Mouse (Mus musculus): Measurements from ENCODE around the gene Gng13. TPM values are rescaled to one million over a fixed set of nuclear protein-coding genes. Genes with fewer than 3 reads are reported as not detected.
A peak's percentile ranks its signal among the peaks of the same experiment; 100 is the strongest.

Gng13 gene
- polyA plus RNA-seq, 1 experiment from 2014 or later = 11.3 TPM

- no peak overlapping the region for H3K9ac ChIP-seq (ENCODE audit: low read depth, low read length)
- H3K27ac ChIP-seq (ENCODE audit: low read depth, low read length) = no peak overlapping the region
- WGBS = 11% methylated on average over 7 of the region's 7 CpGs
- no peaks in the 10 kb centered on the region for H3K27me3 ChIP-seq (replicated peaks; ENCODE audit: control insufficient read depth, insufficient read depth, low read length)
- no peaks in the 10 kb centered on the region for H3K9me3 ChIP-seq (ENCODE audit: control insufficient read depth, low read length)
- no peaks in the 10 kb centered on the region for H3K4me1 ChIP-seq (ENCODE audit: control insufficient read depth, insufficient read depth, low read depth, low read length)
- no peak overlapping the region for H3K4me3 ChIP-seq (ENCODE audit: low read length)
- ATAC-seq = peak; percentile 68; the same call in 1 of the 2 replicates
- H3K36me3 ChIP-seq (ENCODE audit: control insufficient read depth, insufficient read depth, low read length) = no peaks in the 10 kb centered on the region
- H3K4me2 ChIP-seq (ENCODE audit: low read length) = no peak overlapping the region
Measured at GRCm38 (mm10) chr17:25698446-25698845, 18.5 kb upstream of the Gng13 start.

GRCm38 (mm10) chr17:25700863-25701496, 16.0 kb upstream of the Gng13 start:
- no peaks in the 10 kb centered on the region for H3K4me1 ChIP-seq (ENCODE audit: control insufficient read depth, insufficient read depth, low read depth, low read length)
- 61% methylated on average over 9 of the region's 9 CpGs for WGBS
- no peak for ATAC-seq
- no peaks in the 10 kb centered on the region for H3K27me3 ChIP-seq (replicated peaks; ENCODE audit: control insufficient read depth, insufficient read depth, low read length)
- H3K4me3 ChIP-seq (ENCODE audit: low read length) = no peak overlapping the region
- no peak overlapping the region for H3K9ac ChIP-seq (ENCODE audit: low read depth, low read length)
- no peaks in the 10 kb centered on the region for H3K9me3 ChIP-seq (ENCODE audit: control insufficient read depth, low read length)
- no peak overlapping the region for H3K27ac ChIP-seq (ENCODE audit: low read depth, low read length)
- H3K36me3 ChIP-seq (ENCODE audit: control insufficient read depth, insufficient read depth, low read length) = no peaks in the 10 kb centered on the region
- H3K4me2 ChIP-seq (ENCODE audit: low read length) = no peak overlapping the region

- WGBS = 95% methylated on average over 2 of the region's 2 CpGs
- no peak for ATAC-seq
- Histone ChIP-seq H3K27me3 (replicated peaks; ENCODE audit: control insufficient read depth, insufficient read depth, low read length) (no peaks in the 10 kb centered on the region), H3K9ac (ENCODE audit: low read depth, low read length) (no peak overlapping the region), H3K36me3 (ENCODE audit: control insufficient read depth, insufficient read depth, low read length) (no peaks in the 10 kb centered on the region), H3K4me3 (ENCODE audit: low read length) (no peak overlapping the region), H3K4me1 (ENCODE audit: control insufficient read depth, insufficient read depth, low read depth, low read length) (no peaks in the 10 kb centered on the region), H3K4me2 (ENCODE audit: low read length) (no peak overlapping the region), H3K27ac (ENCODE audit: low read depth, low read length) (no peak overlapping the region), H3K9me3 (ENCODE audit: control insufficient read depth, low read length) (no peaks in the 10 kb centered on the region)
Measured at GRCm38 (mm10) chr17:25709994-25710393, 7.0 kb upstream of the Gng13 start.

- Histone ChIP-seq H3K36me3 (ENCODE audit: control insufficient read depth, insufficient read depth, low read length) (no peaks in the 10 kb centered on the region), H3K9ac (ENCODE audit: low read depth, low read length) (no peak overlapping the region), H3K27ac (ENCODE audit: low read depth, low read length) (no peak overlapping the region), H3K4me3 (ENCODE audit: low read length) (no peak overlapping the region), H3K9me3 (ENCODE audit: control insufficient read depth, low read length) (no peaks in the 10 kb centered on the region), H3K27me3 (replicated peaks; ENCODE audit: control insufficient read depth, insufficient read depth, low read length) (peaks cover 6% of the 10 kb centered on the region; the same call in 1 of the 2 replicates), H3K4me2 (ENCODE audit: low read length) (no peak overlapping the region), H3K4me1 (ENCODE audit: control insufficient read depth, insufficient read depth, low read depth, low read length) (no peaks in the 10 kb centered on the region)
- 93% methylated on average over 4 of the region's 4 CpGs for WGBS
- no peak for ATAC-seq
Measured at GRCm38 (mm10) chr17:25711136-25711535, 5.8 kb upstream of the Gng13 start.

DNA sequence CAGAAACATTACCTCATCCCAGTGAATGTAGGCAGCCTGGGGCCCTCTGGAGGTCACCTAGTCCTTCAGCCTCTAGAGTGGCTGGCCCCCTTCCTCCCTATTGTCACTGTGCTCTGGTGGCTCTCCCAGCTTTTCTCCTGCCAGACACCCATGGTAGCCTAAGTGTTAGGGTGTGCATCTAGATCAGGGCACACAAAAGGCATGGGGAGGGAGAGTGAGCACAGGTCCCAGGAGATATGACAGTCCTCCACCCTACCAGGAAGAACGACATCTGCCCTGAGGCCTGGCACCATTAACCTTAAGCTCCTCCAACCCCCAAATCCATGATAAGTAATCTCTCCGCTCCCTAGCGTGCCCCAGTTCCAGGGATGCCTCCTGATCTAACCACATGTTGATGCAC, 1.3 kb upstream of the Gng13 start:
- Histone ChIP-seq H3K9me3 (ENCODE audit: control insufficient read depth, low read length) (no peaks in the 10 kb centered on the region), H3K27ac (ENCODE audit: low read depth, low read length) (no peak overlapping the region), H3K4me1 (ENCODE audit: control insufficient read depth, insufficient read depth, low read depth, low read length) (peaks cover 8% of the 10 kb centered on the region), H3K4me2 (ENCODE audit: low read length) (no peak overlapping the region), H3K4me3 (ENCODE audit: low read length) (no peak overlapping the region), H3K36me3 (ENCODE audit: control insufficient read depth, insufficient read depth, low read length) (no peaks in the 10 kb centered on the region), H3K9ac (ENCODE audit: low read depth, low read length) (no peak overlapping the region), H3K27me3 (replicated peaks; ENCODE audit: control insufficient read depth, insufficient read depth, low read length) (peaks cover 25% of the 10 kb centered on the region)
- 63% methylated on average over 3 of the region's 3 CpGs for WGBS
- no peak for ATAC-seq

DNA sequence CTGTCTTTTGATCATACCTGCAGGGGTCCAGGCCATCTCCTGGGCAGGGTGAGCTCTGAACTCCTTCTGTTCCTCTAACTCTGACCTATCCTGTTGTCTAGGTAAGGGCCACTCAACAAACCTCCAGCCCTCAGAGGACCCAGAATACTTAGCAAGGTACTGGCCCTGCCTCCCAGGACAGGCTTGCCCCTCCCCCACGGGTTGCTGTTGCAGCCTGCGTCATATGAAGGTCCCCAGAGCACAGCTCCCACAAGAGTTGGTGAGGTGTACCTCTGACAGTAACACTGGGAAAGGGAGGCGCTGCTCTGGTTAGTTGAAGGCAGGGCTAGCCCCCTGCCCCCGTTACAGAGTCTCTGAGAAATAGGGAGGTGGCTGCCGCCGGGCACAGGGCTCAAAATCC, 841 bp upstream of the Gng13 start:
- no peak overlapping the region for H3K9ac ChIP-seq (ENCODE audit: low read depth, low read length)
- peaks cover 25% of the 10 kb centered on the region for H3K27me3 ChIP-seq (replicated peaks; ENCODE audit: control insufficient read depth, insufficient read depth, low read length)
- no peaks in the 10 kb centered on the region for H3K36me3 ChIP-seq (ENCODE audit: control insufficient read depth, insufficient read depth, low read length)
- H3K4me1 ChIP-seq (ENCODE audit: control insufficient read depth, insufficient read depth, low read depth, low read length) = peaks cover 8% of the 10 kb centered on the region
- H3K4me3 ChIP-seq (ENCODE audit: low read length) = no peak overlapping the region
- WGBS = 2% methylated on average over 6 of the region's 6 CpGs
- H3K4me2 ChIP-seq (ENCODE audit: low read length) = no peak overlapping the region
- H3K27ac ChIP-seq (ENCODE audit: low read depth, low read length) = no peak overlapping the region
- no peak for ATAC-seq
- H3K9me3 ChIP-seq (ENCODE audit: control insufficient read depth, low read length) = no peaks in the 10 kb centered on the region

- peak overlapping the region; percentile 48 for H3K4me3 ChIP-seq (ENCODE audit: low read length)
- peaks cover 8% of the 10 kb centered on the region for H3K4me1 ChIP-seq (ENCODE audit: control insufficient read depth, insufficient read depth, low read depth, low read length)
- H3K9me3 ChIP-seq (ENCODE audit: control insufficient read depth, low read length) = no peaks in the 10 kb centered on the region
- no peak overlapping the region for H3K27ac ChIP-seq (ENCODE audit: low read depth, low read length)
- H3K36me3 ChIP-seq (ENCODE audit: control insufficient read depth, insufficient read depth, low read length) = no peaks in the 10 kb centered on the region
- peaks cover 25% of the 10 kb centered on the region for H3K27me3 ChIP-seq (replicated peaks; ENCODE audit: control insufficient read depth, insufficient read depth, low read length)
- peak; percentile 43; the same call in 1 of the 2 replicates for ATAC-seq
- peak overlapping the region; percentile 72 for H3K9ac ChIP-seq (ENCODE audit: low read depth, low read length)
- WGBS = 15% methylated on average over 6 of the region's 6 CpGs
- peak overlapping the region; percentile 90 for H3K4me2 ChIP-seq (ENCODE audit: low read length)
Measured at GRCm38 (mm10) chr17:25717691-25718090, 720 bp downstream of the Gng13 start.

DNA sequence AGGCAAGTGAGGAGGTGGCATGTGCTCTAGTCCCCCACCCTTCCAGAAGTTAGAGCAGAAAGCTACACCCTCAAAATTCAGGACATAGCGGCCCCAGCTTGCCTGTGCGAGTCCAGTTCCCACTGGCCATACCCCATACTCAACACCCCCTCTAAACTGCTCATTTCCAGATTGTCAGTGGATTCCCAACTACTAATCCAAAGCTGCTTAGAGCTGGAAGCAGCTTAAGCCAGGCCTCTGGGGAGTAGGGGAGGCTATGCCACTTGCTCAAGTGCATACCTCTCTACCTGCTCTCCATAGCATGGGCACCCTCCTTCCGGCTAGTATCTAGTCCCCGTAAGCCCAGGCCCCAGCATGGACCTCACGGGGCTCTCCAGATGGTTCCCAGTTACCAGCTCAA, 4.5 kb downstream of the Gng13 start:
- Histone ChIP-seq H3K27me3 (replicated peaks; ENCODE audit: control insufficient read depth, insufficient read depth, low read length) (peaks cover 16% of the 10 kb centered on the region), H3K27ac (ENCODE audit: low read depth, low read length) (no peak overlapping the region), H3K4me2 (ENCODE audit: low read length) (no peak overlapping the region), H3K4me1 (ENCODE audit: control insufficient read depth, insufficient read depth, low read depth, low read length) (peaks cover 9% of the 10 kb centered on the region), H3K36me3 (ENCODE audit: control insufficient read depth, insufficient read depth, low read length) (no peaks in the 10 kb centered on the region), H3K9me3 (ENCODE audit: control insufficient read depth, low read length) (no peaks in the 10 kb centered on the region), H3K4me3 (ENCODE audit: low read length) (no peak overlapping the region), H3K9ac (ENCODE audit: low read depth, low read length) (no peak overlapping the region; the same call in 1 of the 2 replicates)
- 96% methylated on average over 5 of the region's 5 CpGs for WGBS
- no peak for ATAC-seq

- 96% methylated on average over 19 of the region's 19 CpGs for WGBS
- no peak for ATAC-seq
- H3K36me3 ChIP-seq (ENCODE audit: control insufficient read depth, insufficient read depth, low read length) = no peaks in the 10 kb centered on the region
Measured at GRCm38 (mm10) chr17:25723470-25723869, 6.5 kb downstream of the Gng13 start.

More at GRCm38 (mm10) chr17:25723470-25723869, 6.5 kb downstream of the Gng13 start:
- H3K4me3 ChIP-seq (ENCODE audit: low read length) = no peak overlapping the region
- peaks cover 12% of the 10 kb centered on the region for H3K4me1 ChIP-seq (ENCODE audit: control insufficient read depth, insufficient read depth, low read depth, low read length)
- H3K9me3 ChIP-seq (ENCODE audit: control insufficient read depth, low read length) = no peaks in the 10 kb centered on the region
- no peak overlapping the region for H3K9ac ChIP-seq (ENCODE audit: low read depth, low read length)
- H3K27me3 ChIP-seq (replicated peaks; ENCODE audit: control insufficient read depth, insufficient read depth, low read length) = no peaks in the 10 kb centered on the region
- H3K27ac ChIP-seq (ENCODE audit: low read depth, low read length) = no peak overlapping the region
- no peak overlapping the region for H3K4me2 ChIP-seq (ENCODE audit: low read length)

Measured in hindbrain, embryonic 16.5 days (tissue).